Mouse (Mus musculus): ENCODE measurements around the gene Dhcr7. TPM values are rescaled to one million over a fixed set of nuclear protein-coding genes. Genes with fewer than 3 reads are reported as not detected.

The Dhcr7 gene
- polyA plus RNA-seq, 1 experiment from 2014 or later = 70.2 TPM

DNA sequence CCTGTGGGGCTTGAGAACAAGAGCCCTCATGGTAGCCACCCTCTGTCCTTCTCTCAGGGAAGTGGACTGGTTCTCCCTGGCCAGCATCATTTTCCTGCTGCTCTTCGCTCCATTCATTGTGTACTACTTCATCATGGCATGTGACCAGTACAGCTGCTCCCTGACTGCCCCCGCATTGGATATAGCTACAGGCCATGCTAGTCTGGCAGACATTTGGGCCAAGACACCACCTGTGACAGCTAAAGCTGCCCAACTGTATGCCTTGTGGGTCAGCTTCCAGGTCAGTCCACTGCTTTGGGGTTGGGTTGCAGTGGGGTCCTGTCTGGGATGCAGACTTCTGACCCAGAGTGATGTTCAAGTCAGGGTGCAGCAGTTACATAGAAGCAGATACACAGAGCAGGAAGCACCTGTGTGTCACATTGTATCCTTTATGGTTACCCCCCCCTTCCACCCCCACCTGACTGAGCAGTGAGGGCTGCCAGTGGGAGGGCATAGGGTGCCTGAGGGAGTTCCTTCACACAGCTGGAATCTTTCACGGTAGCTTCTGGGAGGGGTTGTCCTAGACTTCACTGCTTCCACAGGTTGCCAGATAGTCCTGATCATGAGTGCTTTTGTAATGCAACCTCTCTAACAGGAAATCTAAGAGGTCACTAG is 14.9 kb downstream of the Dhcr7 start:
- no peak overlapping the region for H3K27ac ChIP-seq
- peaks cover 43% of the 10 kb centered on the region for H3K36me3 ChIP-seq
- H3K9ac ChIP-seq = no peak overlapping the region
- no peaks in the 10 kb centered on the region for H3K9me3 ChIP-seq
- peaks cover 24% of the 10 kb centered on the region for H3K4me1 ChIP-seq (replicated peaks)
- no peak overlapping the region for H3K4me2 ChIP-seq (replicated peaks)
- 86% methylated on average over 3 of the region's 3 CpGs for WGBS
- no peak for ATAC-seq
- H3K27me3 ChIP-seq (replicated peaks) = no peaks in the 10 kb centered on the region
- H3K4me3 ChIP-seq (replicated peaks) = no peak overlapping the region

DNA sequence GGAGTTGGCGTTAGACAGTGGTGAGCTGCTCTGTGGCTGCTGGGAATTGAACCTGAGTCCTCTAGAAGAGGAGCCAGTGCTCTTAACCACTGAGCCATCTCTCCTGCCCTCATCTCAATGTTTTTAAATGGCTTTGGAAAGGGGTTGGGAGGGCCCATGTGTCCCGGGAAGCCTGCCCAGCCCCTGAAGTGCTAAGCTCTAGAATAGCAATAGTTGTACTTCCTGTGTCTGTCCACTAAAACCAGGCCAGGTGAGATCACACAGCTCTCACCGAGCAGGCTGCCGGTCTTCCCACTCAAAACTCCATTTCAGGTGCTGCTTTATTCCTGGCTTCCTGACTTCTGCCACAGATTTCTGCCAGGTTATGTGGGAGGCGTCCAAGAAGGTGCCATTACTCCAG is 17.2 kb downstream of the Dhcr7 start:
- peaks cover 61% of the 10 kb centered on the region for H3K36me3 ChIP-seq
- no peak overlapping the region for H3K4me3 ChIP-seq (replicated peaks)
- no peak overlapping the region for H3K27ac ChIP-seq
- no peaks in the 10 kb centered on the region for H3K9me3 ChIP-seq
- ATAC-seq = no peak
- H3K4me1 ChIP-seq (replicated peaks) = peaks cover 4% of the 10 kb centered on the region; the same call in 1 of the 2 replicates
- no peak overlapping the region for H3K9ac ChIP-seq
- no peaks in the 10 kb centered on the region for H3K27me3 ChIP-seq (replicated peaks)
- H3K4me2 ChIP-seq (replicated peaks) = no peak overlapping the region
- WGBS = 93% methylated on average over 5 of the region's 5 CpGs

DNA sequence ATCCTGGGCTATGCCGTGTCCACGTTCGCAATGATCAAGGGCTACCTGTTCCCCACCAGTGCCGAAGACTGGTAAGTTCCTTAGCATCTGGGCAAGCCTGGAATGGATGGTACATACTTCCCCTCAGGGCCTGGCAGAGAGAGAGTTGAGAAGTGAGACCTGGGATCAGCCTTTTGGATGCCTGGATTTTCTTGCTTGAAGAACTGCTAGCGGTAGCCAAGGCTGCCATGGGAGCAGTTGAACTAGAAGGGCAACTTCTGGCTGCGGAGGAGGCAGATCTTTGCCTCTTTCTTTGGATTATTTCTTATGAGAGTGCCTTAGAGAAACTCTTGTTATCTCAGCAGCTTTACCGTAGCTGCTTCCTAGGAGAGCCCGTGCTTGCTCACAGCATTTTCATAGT is 18.4 kb downstream of the Dhcr7 start:
- no peak overlapping the region for H3K4me3 ChIP-seq (replicated peaks)
- 98% methylated on average over 8 of the region's 8 CpGs for WGBS
- H3K27ac ChIP-seq = no peak overlapping the region
- peaks cover 73% of the 10 kb centered on the region for H3K36me3 ChIP-seq
- no peaks in the 10 kb centered on the region for H3K27me3 ChIP-seq (replicated peaks)
- no peak overlapping the region for H3K9ac ChIP-seq
- no peak for ATAC-seq
- no peaks in the 10 kb centered on the region for H3K4me1 ChIP-seq (replicated peaks)
- H3K4me2 ChIP-seq (replicated peaks) = no peak overlapping the region
- H3K9me3 ChIP-seq = no peaks in the 10 kb centered on the region

DNA sequence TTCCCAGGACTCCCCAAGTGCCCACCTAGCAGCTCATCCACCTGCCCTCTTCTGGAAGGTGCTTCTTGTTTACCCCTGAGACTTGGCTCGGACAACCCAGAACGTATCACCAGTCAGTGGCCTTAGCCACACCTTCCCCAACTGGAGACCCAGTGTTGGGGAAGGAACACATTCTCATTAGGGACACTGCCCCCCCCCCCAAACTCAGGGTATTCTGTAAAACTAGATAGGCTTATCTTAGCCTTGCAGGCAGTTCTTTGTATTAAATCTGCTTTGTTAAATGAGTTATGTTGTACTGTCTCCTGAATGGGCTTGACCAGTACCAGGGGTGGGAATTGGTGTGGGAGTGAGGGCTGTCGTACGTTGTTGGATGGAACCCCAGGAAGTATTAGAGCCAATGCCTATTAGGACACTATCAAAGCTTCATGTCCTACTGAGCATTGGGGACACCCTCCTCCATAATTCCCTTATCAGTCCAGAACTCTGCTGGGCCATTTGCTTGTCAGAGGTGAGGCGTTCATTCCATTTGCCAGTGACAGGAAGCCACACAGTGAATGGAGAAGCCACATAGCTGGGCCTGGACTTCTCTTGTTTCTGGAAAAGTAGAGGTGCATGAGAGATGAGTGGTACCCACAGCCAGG is 25.3 kb downstream of the Dhcr7 start:
- Histone ChIP-seq H3K4me1 (replicated peaks) (0 out of 2 replicates have a peak, but pooled peaks cover 2% of the 10 kb centered on the region), H3K4me2 (replicated peaks) (no peak overlapping the region), H3K27me3 (replicated peaks) (no peaks in the 10 kb centered on the region), H3K27ac (peak overlapping the region; percentile 25; the same call in 1 of the 2 replicates), H3K9me3 (no peaks in the 10 kb centered on the region), H3K9ac (no peak overlapping the region), H3K36me3 (peaks cover 34% of the 10 kb centered on the region), H3K4me3 (replicated peaks) (no peak overlapping the region)
- peak; percentile 44; the same call in 1 of the 2 replicates for ATAC-seq
- 82% methylated on average over 5 of the region's 5 CpGs for WGBS

DNA sequence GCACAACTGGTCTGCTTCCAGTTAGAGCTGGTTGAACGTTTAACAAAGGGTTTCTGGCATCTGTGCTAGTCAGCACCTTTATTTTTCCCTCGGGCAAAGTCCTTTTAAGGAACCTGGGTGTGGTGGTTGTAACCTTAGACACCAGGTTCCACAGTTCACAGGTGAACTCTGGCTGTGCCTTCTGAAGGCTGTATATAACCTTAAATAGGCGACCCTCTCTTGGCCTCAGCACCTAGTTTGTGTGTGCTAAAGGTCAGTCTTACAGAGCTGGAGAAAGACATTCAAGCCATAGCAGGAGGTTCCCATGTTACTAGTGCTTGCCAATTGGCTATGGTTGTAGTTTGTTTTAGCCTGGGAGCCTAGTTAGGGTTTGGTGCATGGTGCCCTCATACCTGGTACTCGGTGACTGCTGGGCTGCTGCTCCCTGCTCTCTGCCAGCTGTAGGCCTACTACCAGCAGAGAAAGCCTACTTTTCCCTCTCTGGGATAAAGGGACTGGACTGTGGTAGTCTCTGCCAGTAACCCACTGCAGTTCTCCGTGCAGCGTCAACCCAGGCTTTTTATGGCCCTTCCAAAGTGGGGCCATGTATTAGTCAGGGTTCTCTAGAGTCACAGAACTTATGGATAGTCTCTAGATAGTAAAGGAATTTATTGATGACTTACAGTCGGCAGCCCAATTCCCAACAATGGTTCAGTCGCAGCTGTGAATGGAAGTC is 26.0 kb downstream of the Dhcr7 start:
- Histone ChIP-seq H3K4me3 (replicated peaks) (no peak overlapping the region), H3K9me3 (no peaks in the 10 kb centered on the region), H3K27ac (peak overlapping the region; percentile 75), H3K9ac (no peak overlapping the region), H3K36me3 (peaks cover 28% of the 10 kb centered on the region), H3K27me3 (replicated peaks) (no peaks in the 10 kb centered on the region), H3K4me2 (replicated peaks) (no peak overlapping the region), H3K4me1 (replicated peaks) (0 out of 2 replicates have a peak, but pooled peaks cover 2% of the 10 kb centered on the region)
- peak; percentile 95 for ATAC-seq
- 77% methylated on average over 7 of the region's 8 CpGs for WGBS

DNA sequence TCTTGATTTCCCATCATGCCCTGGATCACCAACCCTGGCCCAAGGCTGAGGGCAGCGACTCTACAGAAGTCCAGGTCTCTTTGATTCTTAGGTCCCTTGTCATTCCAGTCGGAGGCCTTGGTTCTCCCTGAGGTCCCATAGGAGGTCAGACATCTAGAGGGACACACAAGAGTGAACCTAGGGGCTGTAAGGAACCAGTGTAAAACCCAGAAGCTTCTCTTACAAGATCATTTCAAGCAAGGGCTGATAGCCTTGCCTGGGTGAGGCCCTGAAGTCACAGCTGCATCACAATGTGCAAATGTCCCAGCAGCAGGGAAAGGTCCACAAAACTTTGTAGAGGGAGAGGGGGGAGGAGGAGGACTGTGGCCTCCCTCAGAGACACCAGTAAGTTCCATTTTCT is 43.6 kb downstream of the Dhcr7 start, which contains the start of gene Gm498:
TSS of gene Gm498 (plus strand) at position 301 of the 400 bp plus-strand sequence.
- ATAC-seq = no peak
- Histone ChIP-seq H3K9ac (no peak within 1 kb of the TSS), H3K27ac (no peak within 1 kb of the TSS), H3K9me3 (no peaks in the 10 kb centered on the region), H3K4me3 (replicated peaks) (no peak within 1 kb of the TSS), H3K4me1 (replicated peaks) (no peaks in the 10 kb centered on the region), H3K27me3 (replicated peaks) (no peaks in the 10 kb centered on the region), H3K36me3 (no peaks in the 10 kb centered on the region), H3K4me2 (replicated peaks) (no peak within 1 kb of the TSS)
- WGBS = 84% methylated on average over 2 of the region's 2 CpGs

DNA sequence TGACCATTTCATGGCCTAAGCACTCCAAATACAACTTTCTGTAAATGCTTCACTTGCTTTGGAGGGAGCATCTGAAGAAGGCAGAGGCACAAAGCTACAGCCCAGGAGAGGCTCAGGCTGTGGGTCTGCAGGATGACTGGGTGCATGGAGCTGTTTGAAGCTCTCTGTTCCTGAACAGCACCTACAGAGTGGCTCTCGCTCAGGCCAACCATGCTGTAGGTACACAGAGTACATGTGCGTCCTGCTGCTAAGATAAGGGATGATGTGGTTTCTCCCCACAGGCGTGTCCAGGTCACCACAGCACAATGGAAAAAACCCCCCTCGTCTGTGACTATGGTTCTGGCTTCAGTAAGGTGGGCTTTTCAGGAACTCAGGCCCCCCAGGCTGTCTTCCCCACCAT is 45.9 kb downstream of the Dhcr7 start:
- Histone ChIP-seq H3K36me3 (no peaks in the 10 kb centered on the region), H3K4me2 (replicated peaks) (no peak overlapping the region), H3K27ac (no peak overlapping the region), H3K9me3 (no peaks in the 10 kb centered on the region), H3K4me3 (replicated peaks) (no peak overlapping the region), H3K4me1 (replicated peaks) (no peaks in the 10 kb centered on the region), H3K27me3 (replicated peaks) (no peaks in the 10 kb centered on the region), H3K9ac (no peak overlapping the region)
- 72% methylated on average over 4 of the region's 4 CpGs for WGBS
- ATAC-seq = no peak

DNA sequence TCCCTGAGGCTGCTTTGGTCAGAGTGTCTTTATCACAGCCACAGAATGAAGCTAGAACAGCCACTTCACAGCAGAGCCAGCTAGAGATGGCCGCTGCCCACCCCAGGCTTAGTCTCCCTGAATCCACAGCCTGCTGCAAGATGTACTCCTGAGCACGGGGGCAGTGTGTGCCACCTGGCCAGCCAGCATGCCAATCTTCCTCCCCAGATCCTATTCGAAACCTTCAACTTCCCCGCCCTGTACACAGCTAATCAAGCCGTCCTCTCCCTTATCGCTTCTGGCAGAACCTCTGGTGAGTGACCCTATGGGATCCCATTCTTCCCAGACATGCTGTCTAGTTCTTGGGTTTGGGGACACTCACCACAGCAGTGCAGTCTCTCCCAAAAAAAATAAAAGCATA is 60.8 kb downstream of the Dhcr7 start:
- Histone ChIP-seq H3K4me3 (replicated peaks) (no peak overlapping the region), H3K27me3 (replicated peaks) (no peaks in the 10 kb centered on the region), H3K4me2 (replicated peaks) (no peak overlapping the region), H3K9me3 (no peaks in the 10 kb centered on the region), H3K9ac (no peak overlapping the region), H3K27ac (no peak overlapping the region), H3K36me3 (no peaks in the 10 kb centered on the region), H3K4me1 (replicated peaks) (no peaks in the 10 kb centered on the region)
- 79% methylated on average over 6 of the region's 6 CpGs for WGBS
- no peak for ATAC-seq

DNA sequence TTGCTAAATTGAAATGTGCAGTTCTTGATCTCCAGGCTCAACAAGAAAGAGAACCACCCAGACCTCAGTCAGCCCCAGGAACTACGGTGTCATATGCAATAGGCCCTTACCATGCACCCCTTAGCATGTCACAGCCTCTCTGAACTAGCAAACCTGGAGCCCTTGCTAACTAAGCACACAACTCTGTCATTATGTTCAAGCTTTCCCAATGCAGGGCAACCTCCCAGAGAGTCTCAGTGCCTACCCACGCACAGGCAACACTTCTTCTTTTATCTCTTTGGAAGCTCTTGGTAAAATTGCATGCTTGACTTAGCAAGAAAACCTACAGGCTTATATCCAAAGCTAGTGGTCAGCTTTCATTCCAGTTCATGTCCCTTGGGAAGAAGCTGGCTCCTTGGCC is 68.2 kb downstream of the Dhcr7 start:
- no peak for ATAC-seq
- no peaks in the 10 kb centered on the region for H3K4me1 ChIP-seq (replicated peaks)
- no peak overlapping the region for H3K4me3 ChIP-seq (replicated peaks)
- no peaks in the 10 kb centered on the region for H3K9me3 ChIP-seq
- no peaks in the 10 kb centered on the region for H3K36me3 ChIP-seq
- H3K27ac ChIP-seq = no peak overlapping the region
- H3K27me3 ChIP-seq (replicated peaks) = no peaks in the 10 kb centered on the region
- H3K4me2 ChIP-seq (replicated peaks) = no peak overlapping the region
- H3K9ac ChIP-seq = no peak overlapping the region
- WGBS = 85% methylated on average over 2 of the region's 2 CpGs

DNA sequence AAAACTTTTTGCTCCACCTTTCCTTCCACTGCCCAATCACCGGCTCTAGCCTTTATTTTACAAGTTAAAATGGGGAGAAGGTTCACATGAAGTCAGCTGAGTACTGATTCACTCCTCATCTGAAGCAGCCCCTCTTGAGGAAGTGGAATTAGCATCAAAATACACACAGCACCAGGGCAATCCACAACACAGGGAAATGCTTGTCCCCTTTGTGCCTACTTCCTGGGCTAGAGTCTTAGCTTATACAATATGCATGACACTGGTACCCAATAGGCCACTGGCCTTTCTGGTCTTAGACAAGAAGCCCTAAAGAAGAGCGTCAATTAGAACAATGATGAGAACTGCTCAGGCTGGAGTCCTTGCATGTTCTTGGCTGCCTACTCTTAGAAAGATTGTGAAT is 69.4 kb downstream of the Dhcr7 start:
- WGBS = 74% methylated on average over 2 of the region's 2 CpGs
- no peak overlapping the region for H3K27ac ChIP-seq
- no peaks in the 10 kb centered on the region for H3K36me3 ChIP-seq
- no peak overlapping the region for H3K4me2 ChIP-seq (replicated peaks)
- H3K4me1 ChIP-seq (replicated peaks) = no peaks in the 10 kb centered on the region
- no peaks in the 10 kb centered on the region for H3K27me3 ChIP-seq (replicated peaks)
- H3K4me3 ChIP-seq (replicated peaks) = no peak overlapping the region
- H3K9ac ChIP-seq = no peak overlapping the region
- ATAC-seq = no peak
- no peaks in the 10 kb centered on the region for H3K9me3 ChIP-seq

Measured in intestine, embryonic 15.5 days (tissue).